Mouse (Mus musculus) spleen, postnatal 10 days (tissue): ENCODE results near the gene Pdcd4.
A peak's percentile ranks its signal among the peaks of the same experiment; 100 is the strongest.

ENCODE experiments used
- DNase-seq, 2 experiments: peaks; one replicate each; pipeline ENCODE4 v3.0.0; 2021 to 2022; ENCODE audit warnings: low spot score in 2 of 2

Pdcd4 gene

GRCm38 (mm10) chr19:53871502-53871901 lies 20.5 kb upstream of the Pdcd4 start:
- DNase-seq = no peak

- DNase-seq = no peak
Measured at GRCm38 (mm10) chr19:53872994-53873713, 18.9 kb upstream of the Pdcd4 start.

- DNase-seq = no peak
Measured at GRCm38 (mm10) chr19:53875246-53875645, 16.8 kb upstream of the Pdcd4 start.

- no peak for DNase-seq
Measured at GRCm38 (mm10) chr19:53877779-53878178, 14.3 kb upstream of the Pdcd4 start.

GRCm38 (mm10) chr19:53880460-53880859 lies 11.6 kb upstream of the Pdcd4 start:
- no peak for DNase-seq

- no peak for DNase-seq
Measured at GRCm38 (mm10) chr19:53881786-53882185, 10.2 kb upstream of the Pdcd4 start.

- no peak for DNase-seq
Measured at GRCm38 (mm10) chr19:53885450-53885849, 6.6 kb upstream of the Pdcd4 start.

- peak in 1 of 2 experiments; percentile 31 for DNase-seq
Measured at GRCm38 (mm10) chr19:53886576-53887370, 5.3 kb upstream of the Pdcd4 start.

- no peak for DNase-seq
Measured at GRCm38 (mm10) chr19:53887822-53888221, 4.2 kb upstream of the Pdcd4 start.

GRCm38 (mm10) chr19:53888331-53888730 lies 3.7 kb upstream of the Pdcd4 start:
- peak in 1 of 2 experiments; percentile 13 for DNase-seq

GRCm38 (mm10) chr19:53889555-53889954 lies 2.5 kb upstream of the Pdcd4 start:
- DNase-seq = peak in 1 of 2 experiments; percentile 20

GRCm38 (mm10) chr19:53890274-53890673 lies 1.8 kb upstream of the Pdcd4 start:
- DNase-seq = no peak

GRCm38 (mm10) chr19:53890781-53891251 lies 1.2 kb upstream of the Pdcd4 start:
- peak; percentile 51 to 74 for DNase-seq

GRCm38 (mm10) chr19:53891569-53891968 lies 462 bp upstream of the Pdcd4 start:
- peak in 1 of 2 experiments; percentile 39 for DNase-seq

GRCm38 (mm10) chr19:53892838-53893359 lies 868 bp downstream of the Pdcd4 start:
- peak in 1 of 2 experiments; percentile 26 for DNase-seq

- DNase-seq = peak; percentile 62 to 68
Measured at GRCm38 (mm10) chr19:53893711-53894171, 1.7 kb downstream of the Pdcd4 start.

- DNase-seq = no peak
Measured at GRCm38 (mm10) chr19:53894538-53895121, 2.6 kb downstream of the Pdcd4 start.

- DNase-seq = peak in 1 of 2 experiments; percentile 7
Measured at GRCm38 (mm10) chr19:53898046-53898445, 6.0 kb downstream of the Pdcd4 start.

- peak in 1 of 2 experiments; percentile 14 for DNase-seq
Measured at GRCm38 (mm10) chr19:53898498-53898897, 6.5 kb downstream of the Pdcd4 start.

- peak in 1 of 2 experiments; percentile 12 for DNase-seq
Measured at GRCm38 (mm10) chr19:53898970-53899900, 7.2 kb downstream of the Pdcd4 start.
